Mouse (Mus musculus) frontal cortex, postnatal 14 days (tissue): ENCODE data around the gene Tlr11.

Experiments used
- DNase-seq, 2 experiments: peaks; one replicate each; pipeline ENCODE4 v3.0.0; 2022; ENCODE audit warnings: low spot score in 2 of 2

The Tlr11 gene

GRCm38 (mm10) chr14:50357593-50357992 is at the start of gene Tlr11:
Tlr11 (plus strand) TSS chr14:50357914.
- no peak for DNase-seq

- DNase-seq = no peak
Observed at GRCm38 (mm10) chr14:50326661-50327060, 31.1 kb upstream of the Tlr11 start, which contains the start of gene Olfr734. Olfr734 (minus strand) TSS chr14:50326761.

- no peak for DNase-seq
Observed at GRCm38 (mm10) chr14:50348796-50349195, 8.9 kb upstream of the Tlr11 start, which contains the start of gene Olfr735. Olfr735 (minus strand) TSS chr14:50348872.

- no peak for DNase-seq
Observed at GRCm38 (mm10) chr14:50352438-50352837, 5.3 kb upstream of the Tlr11 start.

GRCm38 (mm10) chr14:50356725-50357124 is 989 bp upstream of the Tlr11 start:
- no peak for DNase-seq

DNA sequence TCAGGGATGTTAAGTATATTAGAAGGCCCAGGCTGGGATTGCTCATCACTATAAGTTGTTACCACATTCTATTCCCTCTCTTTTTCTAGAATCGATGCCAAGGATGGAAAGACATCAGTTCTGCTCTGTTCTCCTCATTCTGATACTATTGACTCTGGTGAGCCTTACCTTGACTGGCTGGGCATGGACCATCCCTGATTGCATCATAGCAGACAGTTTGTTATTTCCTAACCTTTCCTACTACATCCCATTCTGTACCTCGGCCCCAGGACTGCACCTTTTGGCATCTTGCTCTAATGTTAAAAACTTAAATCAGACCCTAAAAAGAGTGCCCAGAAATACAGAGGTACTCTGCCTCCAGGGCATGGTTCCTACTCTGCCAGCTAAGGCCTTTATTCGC is 2.8 kb downstream of the Tlr11 start:
- no peak for DNase-seq

DNA sequence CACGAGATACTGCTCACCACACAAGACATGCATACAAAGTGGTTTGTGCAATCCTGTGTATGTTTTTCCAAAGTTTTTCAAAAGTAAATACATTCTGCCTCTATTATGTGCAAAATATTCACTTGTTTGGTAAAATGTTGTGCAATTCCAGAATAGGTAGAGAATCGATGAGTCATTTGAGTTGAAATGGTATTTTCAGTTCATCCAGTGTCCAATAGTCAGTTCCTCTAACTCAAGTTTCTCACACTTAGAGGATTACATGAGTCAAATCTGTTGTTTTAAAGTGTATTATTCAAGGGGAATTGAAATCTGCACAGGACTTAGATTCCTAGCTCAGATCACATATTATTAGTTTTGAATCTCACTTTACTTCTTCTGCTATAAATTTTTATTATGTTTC is 5.8 kb downstream of the Tlr11 start:
- no peak for DNase-seq

DNA sequence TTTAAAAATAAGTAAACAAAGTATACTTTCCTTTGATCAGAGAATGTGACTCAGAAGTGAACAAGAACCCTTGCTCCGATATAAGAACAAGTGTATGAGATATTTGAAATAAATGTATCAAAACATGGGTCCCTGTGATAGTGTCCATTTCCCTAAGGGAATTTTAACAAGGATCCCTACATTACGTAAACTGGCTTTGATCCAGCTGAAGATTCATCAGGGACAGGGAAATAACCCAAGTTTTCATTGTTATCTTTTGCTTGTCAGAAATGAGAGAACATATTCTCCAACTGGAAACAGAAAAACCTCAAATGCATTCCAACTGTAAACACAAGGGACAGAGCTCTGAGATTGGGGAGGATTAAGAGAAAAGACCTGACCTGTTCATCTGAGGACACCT is 23.1 kb downstream of the Tlr11 start, which contains the start of gene Olfr736:
TSS of gene Olfr736 (plus strand) at position 301 of the 400 bp plus-strand sequence.
- DNase-seq = no peak

- no peak for DNase-seq
Observed at GRCm38 (mm10) chr14:50407268-50407667, 49.6 kb downstream of the Tlr11 start, which contains the start of gene Olfr738. Olfr738 (plus strand) TSS chr14:50407568.
